Mouse (Mus musculus): ENCODE measurements around the gene Aars. TPM values are rescaled to one million over a fixed set of nuclear protein-coding genes. Genes with fewer than 3 reads are reported as not detected.

Gene Aars
- polyA plus RNA-seq, 1 experiment from 2014 or later = 49.3 TPM

DNA sequence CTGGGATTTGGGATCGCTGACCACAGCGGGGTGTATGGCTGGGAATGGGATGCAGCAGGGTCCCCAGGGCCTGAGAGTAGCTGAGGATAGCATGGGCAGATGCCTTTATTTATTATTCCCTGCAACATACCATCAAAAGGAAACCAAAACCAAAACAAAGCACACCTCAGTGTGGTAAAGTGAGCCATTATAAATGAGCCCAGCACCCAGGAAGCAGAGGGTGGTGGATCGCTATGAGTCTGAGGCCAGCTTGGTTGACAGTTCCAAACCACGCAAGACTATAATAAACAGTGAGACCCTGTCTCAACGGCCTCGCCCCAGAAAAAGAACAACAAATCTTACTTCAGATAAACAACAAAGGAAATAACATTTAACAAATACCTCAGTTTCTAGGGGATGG lies 2.9 kb upstream of the Aars start:
- Histone ChIP-seq H3K9me3 (replicated peaks) (no peaks in the 10 kb centered on the region), H3K27ac (ENCODE audit: poor library complexity, severe bottlenecking) (no peak overlapping the region), H3K4me3 (no peak overlapping the region), H3K27me3 (replicated peaks) (peaks cover 10% of the 10 kb centered on the region), H3K36me3 (no peaks in the 10 kb centered on the region), H3K9ac (no peak overlapping the region), H3K4me2 (no peak overlapping the region), H3K4me1 (replicated peaks) (peaks cover 10% of the 10 kb centered on the region)
- no peak for ATAC-seq (ENCODE audit: insufficient number of reproducible peaks, low FRiP score)
- whole genome bisulfite sequencing = 78% methylated on average over 6 of the region's 6 CpGs

DNA sequence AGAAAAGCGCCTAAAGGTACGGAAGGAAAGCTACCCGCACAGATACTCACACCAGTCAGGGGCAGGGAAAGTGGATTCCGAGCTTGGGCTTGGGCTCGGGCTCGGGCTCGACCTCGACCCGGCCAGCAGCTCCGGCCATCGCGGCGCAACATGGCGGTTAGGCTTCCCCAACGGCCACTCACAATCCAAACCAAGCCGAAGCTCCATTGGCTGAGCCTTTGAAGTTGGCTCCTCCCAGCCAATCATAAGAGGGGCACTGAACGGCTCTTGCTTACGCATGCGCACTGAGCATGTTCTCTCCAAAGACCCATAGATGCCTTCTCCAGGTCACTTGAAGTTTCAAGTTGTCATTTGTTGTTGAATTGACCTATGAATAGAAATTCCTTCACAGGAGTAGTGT lies 1.4 kb upstream of the Aars start, which contains the start of gene Ddx19b:
Ddx19b (minus strand) TSS at position 180 of the 400 bp plus-strand sequence.
- peaks cover 10% of the 10 kb centered on the region for H3K27me3 ChIP-seq (replicated peaks)
- ATAC-seq (ENCODE audit: insufficient number of reproducible peaks, low FRiP score) = no peak
- peaks cover 16% of the 10 kb centered on the region for H3K4me1 ChIP-seq (replicated peaks)
- no peak within 1 kb of the TSS for H3K9ac ChIP-seq
- H3K27ac ChIP-seq (ENCODE audit: poor library complexity, severe bottlenecking) = no peak within 1 kb of the TSS
- peaks cover 7% of the 10 kb centered on the region; the same call in 1 of the 2 replicates for H3K36me3 ChIP-seq
- no peaks in the 10 kb centered on the region for H3K9me3 ChIP-seq (replicated peaks)
- no peak within 1 kb of the TSS for H3K4me2 ChIP-seq
- no peak within 1 kb of the TSS for H3K4me3 ChIP-seq
- 93% methylated on average over 19 of the region's 19 CpGs for WGBS

DNA sequence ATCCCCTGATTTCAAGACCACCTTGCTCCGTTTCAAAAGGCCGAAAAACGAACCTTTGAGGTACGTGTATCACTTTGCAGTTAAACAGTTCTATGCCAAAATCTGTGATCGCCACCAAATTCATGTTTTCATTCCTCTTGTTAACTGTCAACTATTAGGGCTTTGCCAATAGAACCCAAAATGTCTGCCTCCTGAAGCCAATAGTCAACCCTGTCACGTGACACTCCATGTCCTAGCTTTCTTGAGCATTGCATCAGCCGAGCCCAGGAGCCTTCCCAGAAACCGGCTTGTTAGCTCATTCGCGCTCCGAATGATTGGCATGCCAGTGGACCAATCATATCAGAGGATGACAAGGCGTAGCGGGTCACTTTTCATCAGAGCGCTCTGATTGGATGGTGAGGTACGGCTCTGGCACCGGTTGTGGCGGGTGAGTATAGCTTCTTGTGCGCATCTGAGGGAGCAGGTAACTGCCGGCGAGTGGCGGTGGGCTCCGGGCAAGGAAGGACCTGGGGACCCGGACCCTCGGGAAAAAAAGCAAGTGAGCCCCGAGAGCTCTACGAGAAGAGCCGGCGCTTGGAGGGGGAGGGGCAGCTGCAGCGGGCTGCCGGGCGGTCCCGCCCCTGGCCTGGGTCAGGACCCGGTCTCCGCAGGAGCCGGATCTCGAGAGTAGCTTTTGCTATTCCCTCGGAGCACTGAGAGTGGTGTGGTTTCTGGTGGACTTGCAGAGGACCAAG lies 705 bp downstream of the Aars start:
- peak overlapping the region; percentile 75 for H3K9ac ChIP-seq
- H3K9me3 ChIP-seq (replicated peaks) = no peaks in the 10 kb centered on the region
- ATAC-seq (ENCODE audit: insufficient number of reproducible peaks, low FRiP score) = peak; percentile 99
- WGBS = 6% methylated on average over 37 of the region's 37 CpGs
- peaks cover 10% of the 10 kb centered on the region for H3K27me3 ChIP-seq (replicated peaks)
- peak overlapping the region; percentile 76 for H3K4me3 ChIP-seq
- H3K4me1 ChIP-seq (replicated peaks) = peaks cover 13% of the 10 kb centered on the region
- peaks cover 23% of the 10 kb centered on the region for H3K36me3 ChIP-seq
- H3K27ac ChIP-seq (ENCODE audit: poor library complexity, severe bottlenecking) = peak overlapping the region; percentile 67
- peak overlapping the region; percentile 69 for H3K4me2 ChIP-seq

DNA sequence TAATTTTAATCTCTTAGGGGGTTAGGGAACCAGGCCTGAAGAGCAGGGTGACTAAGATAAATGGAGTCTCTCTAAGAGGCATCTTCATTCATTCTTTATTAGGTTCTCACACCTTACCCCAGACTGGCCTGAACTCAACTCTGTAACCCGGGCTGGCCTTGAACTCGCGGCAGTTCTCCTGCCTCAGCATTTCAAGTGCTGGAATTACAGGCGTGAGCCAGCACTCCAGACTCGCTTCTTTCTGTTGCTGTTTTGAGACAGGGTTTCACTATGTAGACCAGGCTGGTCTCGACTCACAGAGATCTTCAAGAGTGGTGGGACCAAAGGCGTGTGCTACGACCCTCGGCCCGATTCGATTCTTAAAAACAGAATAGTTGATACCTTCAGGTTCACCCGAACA lies 1.3 kb downstream of the Aars start:
- H3K4me1 ChIP-seq (replicated peaks) = peaks cover 13% of the 10 kb centered on the region
- no peaks in the 10 kb centered on the region for H3K9me3 ChIP-seq (replicated peaks)
- H3K4me3 ChIP-seq = peak overlapping the region; percentile 76
- 19% methylated on average over 12 of the region's 12 CpGs for WGBS
- peaks cover 29% of the 10 kb centered on the region for H3K36me3 ChIP-seq
- H3K27me3 ChIP-seq (replicated peaks) = peaks cover 10% of the 10 kb centered on the region
- H3K4me2 ChIP-seq = peak overlapping the region; percentile 69
- peak; percentile 20; the same call in 1 of the 2 replicates for ATAC-seq (ENCODE audit: insufficient number of reproducible peaks, low FRiP score)
- peak overlapping the region; percentile 67; the same call in 1 of the 2 replicates for H3K27ac ChIP-seq (ENCODE audit: poor library complexity, severe bottlenecking)
- H3K9ac ChIP-seq = peak overlapping the region; percentile 75

DNA sequence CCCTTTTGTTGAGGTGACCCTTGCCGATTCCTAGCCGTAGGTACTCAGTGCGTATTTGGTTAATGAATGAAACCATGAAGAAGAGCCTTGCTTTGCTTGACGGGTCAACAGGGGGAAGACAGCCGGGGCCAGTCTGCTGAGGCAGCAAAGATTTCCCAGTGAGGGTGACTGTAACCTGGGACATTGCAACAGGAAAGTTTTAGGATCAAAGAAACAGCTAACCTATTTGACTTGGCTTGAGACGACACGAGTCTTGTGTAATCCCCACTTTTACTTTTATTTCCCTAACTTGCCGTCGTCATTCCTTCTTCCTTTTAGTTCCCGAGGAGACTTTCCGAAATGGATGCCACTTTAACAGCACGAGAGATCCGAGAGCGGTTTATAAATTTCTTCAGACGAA lies 3.6 kb downstream of the Aars start:
- peaks cover 13% of the 10 kb centered on the region for H3K4me1 ChIP-seq (replicated peaks)
- H3K9ac ChIP-seq = no peak overlapping the region
- H3K36me3 ChIP-seq = peaks cover 49% of the 10 kb centered on the region
- peaks cover 4% of the 10 kb centered on the region; the same call in 1 of the 2 replicates for H3K27me3 ChIP-seq (replicated peaks)
- no peak for ATAC-seq (ENCODE audit: insufficient number of reproducible peaks, low FRiP score)
- no peak overlapping the region for H3K27ac ChIP-seq (ENCODE audit: poor library complexity, severe bottlenecking)
- H3K4me2 ChIP-seq = no peak overlapping the region
- no peaks in the 10 kb centered on the region for H3K9me3 ChIP-seq (replicated peaks)
- 94% methylated on average over 15 of the region's 15 CpGs for WGBS
- no peak overlapping the region for H3K4me3 ChIP-seq

DNA sequence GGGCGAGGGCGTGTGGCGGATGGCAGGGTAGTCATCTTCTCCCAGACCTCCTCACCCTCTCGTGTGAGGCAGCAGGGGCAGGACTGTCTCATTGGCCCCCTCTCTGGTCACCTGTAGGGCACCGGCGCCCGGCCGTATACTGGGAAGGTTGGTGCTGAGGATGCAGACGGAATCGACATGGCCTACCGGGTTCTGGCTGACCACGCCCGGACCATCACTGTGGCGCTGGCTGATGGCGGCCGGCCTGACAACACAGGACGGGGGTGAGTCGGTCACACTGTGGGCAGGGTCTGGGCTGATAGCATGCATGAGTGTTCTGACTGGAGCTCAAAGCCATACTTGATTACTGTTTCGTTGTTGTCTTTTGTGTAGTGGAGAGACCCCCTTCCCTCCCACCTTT lies 9.6 kb downstream of the Aars start:
- Histone ChIP-seq H3K4me1 (replicated peaks) (no peaks in the 10 kb centered on the region), H3K27ac (ENCODE audit: poor library complexity, severe bottlenecking) (no peak overlapping the region), H3K9ac (no peak overlapping the region), H3K4me2 (no peak overlapping the region), H3K36me3 (peaks cover 94% of the 10 kb centered on the region), H3K9me3 (replicated peaks) (no peaks in the 10 kb centered on the region), H3K4me3 (no peak overlapping the region), H3K27me3 (replicated peaks) (no peaks in the 10 kb centered on the region)
- no peak for ATAC-seq (ENCODE audit: insufficient number of reproducible peaks, low FRiP score)
- WGBS = 97% methylated on average over 19 of the region's 19 CpGs

DNA sequence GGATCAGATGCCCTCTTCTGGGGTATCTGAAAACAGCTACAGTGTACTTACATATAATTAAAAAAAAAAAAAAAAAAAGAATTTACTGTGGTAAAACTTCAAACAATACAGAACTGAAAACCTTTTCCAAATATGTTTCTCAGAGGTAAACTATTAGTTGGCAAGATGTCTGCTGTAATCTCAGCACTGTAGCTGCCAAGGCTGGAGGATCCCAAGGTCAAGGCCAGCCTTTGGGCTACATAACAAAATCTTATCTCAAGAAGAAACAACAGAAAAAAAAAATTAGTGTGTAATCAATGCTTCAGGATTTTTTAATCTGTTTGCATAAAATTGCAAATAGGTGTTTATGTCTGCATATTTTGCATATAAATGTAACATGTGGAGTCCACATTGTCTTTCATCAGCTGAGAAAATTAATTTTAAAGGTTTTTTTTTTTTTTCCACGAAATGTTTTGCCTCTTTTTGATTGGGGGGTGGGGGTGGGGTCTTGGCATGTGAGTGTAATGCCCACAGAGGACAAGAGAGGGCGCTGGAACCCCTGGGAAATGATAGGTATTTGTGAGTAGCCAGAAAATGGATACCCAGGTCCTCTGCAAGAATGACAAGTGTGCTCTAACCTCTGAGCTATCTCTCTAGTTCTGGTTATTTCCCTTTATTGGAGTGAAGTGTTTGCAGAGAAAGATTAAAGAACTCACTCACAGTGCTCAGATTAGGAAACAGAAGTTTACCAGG lies 11.2 kb downstream of the Aars start:
- Histone ChIP-seq H3K4me3 (no peak overlapping the region), H3K27me3 (replicated peaks) (no peaks in the 10 kb centered on the region), H3K9ac (no peak overlapping the region), H3K4me1 (replicated peaks) (no peaks in the 10 kb centered on the region), H3K27ac (ENCODE audit: poor library complexity, severe bottlenecking) (no peak overlapping the region), H3K9me3 (replicated peaks) (no peaks in the 10 kb centered on the region), H3K36me3 (peaks cover 96% of the 10 kb centered on the region), H3K4me2 (no peak overlapping the region)
- no peak for ATAC-seq (ENCODE audit: insufficient number of reproducible peaks, low FRiP score)
- 48% methylated on average over 2 of the region's 2 CpGs for WGBS

DNA sequence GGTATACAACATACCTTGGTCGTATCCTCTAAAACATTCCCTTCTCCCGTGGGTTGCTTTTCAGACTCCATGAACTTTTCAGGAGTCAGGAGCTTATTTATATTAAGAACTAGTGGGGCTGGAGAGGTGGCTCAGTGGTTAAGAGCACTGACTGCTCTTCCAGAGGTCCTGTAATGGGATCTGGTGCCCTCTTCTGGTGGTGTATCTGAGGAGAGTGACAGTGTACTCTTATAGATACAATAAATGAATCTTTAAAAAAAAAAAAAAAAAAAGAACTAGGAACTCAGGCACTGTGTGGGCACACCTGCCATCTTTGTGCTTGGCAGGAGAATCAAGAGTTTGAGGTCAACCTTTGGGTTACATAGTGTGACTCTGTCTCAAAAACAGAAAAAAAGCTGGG lies 15.8 kb downstream of the Aars start:
- Histone ChIP-seq H3K27me3 (replicated peaks) (no peaks in the 10 kb centered on the region), H3K9me3 (replicated peaks) (no peaks in the 10 kb centered on the region), H3K36me3 (peaks cover 97% of the 10 kb centered on the region), H3K27ac (ENCODE audit: poor library complexity, severe bottlenecking) (no peak overlapping the region), H3K9ac (no peak overlapping the region), H3K4me2 (no peak overlapping the region), H3K4me3 (no peak overlapping the region), H3K4me1 (replicated peaks) (no peaks in the 10 kb centered on the region)
- 92% methylated on average over 2 of the region's 2 CpGs for WGBS
- ATAC-seq (ENCODE audit: insufficient number of reproducible peaks, low FRiP score) = no peak

DNA sequence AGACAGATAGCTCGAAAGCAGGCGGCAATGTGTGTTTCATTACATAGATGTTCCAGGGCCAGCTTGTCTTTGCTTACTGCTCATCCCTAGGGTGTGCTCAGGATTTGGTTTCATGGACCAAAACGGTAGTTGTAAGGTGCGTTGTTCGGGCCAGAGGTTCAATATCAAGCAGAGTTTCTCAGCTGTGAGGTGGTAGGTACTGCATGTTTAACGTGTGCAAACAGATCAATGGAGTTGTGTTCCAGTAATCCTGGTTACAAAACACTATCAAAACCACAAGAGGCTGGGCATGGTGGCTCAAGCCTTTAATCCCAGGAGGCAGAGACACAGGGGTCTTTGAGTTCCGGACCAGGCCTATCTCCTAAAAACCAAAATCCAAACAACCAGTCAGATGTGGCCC lies 16.2 kb downstream of the Aars start:
- Histone ChIP-seq H3K36me3 (peaks cover 98% of the 10 kb centered on the region), H3K27ac (ENCODE audit: poor library complexity, severe bottlenecking) (no peak overlapping the region), H3K27me3 (replicated peaks) (no peaks in the 10 kb centered on the region), H3K4me2 (no peak overlapping the region), H3K4me3 (no peak overlapping the region), H3K4me1 (replicated peaks) (no peaks in the 10 kb centered on the region), H3K9ac (no peak overlapping the region), H3K9me3 (replicated peaks) (no peaks in the 10 kb centered on the region)
- no peak for ATAC-seq (ENCODE audit: insufficient number of reproducible peaks, low FRiP score)
- WGBS = 93% methylated on average over 7 of the region's 7 CpGs

DNA sequence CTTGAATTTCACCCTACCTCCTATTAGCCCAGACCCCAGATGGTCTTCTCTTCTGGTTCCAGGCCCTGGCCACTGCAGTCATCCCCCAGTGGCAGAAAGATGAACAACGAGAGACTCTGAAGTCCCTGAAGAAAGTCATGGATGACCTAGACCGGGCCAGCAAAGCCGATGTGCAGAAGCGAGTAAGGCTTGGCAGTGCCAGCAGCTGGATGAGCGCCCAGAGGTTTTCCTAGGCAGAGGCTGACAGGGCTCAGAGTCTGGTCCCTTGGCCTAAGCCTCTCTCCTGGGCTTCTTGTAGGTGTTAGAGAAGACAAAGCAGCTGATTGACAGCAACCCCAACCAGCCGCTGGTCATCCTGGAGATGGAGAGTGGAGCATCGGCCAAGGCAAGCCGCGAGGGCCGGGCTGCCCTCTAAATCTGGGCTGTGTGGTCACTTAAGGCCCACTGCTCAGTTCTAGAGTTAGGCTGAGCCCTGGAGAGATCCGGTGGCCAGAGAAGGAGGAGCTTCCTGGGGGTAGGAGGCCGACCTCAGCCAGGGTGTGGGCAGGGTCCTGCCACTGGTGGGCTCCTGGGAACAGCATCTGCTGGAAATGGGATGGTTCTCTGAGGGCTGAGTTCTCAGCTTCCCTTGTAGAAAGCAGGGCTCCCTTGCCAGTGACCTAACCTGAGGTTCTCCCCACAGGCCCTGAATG lies 21.0 kb downstream of the Aars start:
- no peak overlapping the region for H3K27ac ChIP-seq (ENCODE audit: poor library complexity, severe bottlenecking)
- ATAC-seq (ENCODE audit: insufficient number of reproducible peaks, low FRiP score) = no peak
- WGBS = 93% methylated on average over 12 of the region's 12 CpGs
- no peaks in the 10 kb centered on the region for H3K27me3 ChIP-seq (replicated peaks)
- no peak overlapping the region for H3K9ac ChIP-seq
- H3K4me2 ChIP-seq = no peak overlapping the region
- H3K4me1 ChIP-seq (replicated peaks) = peaks cover 19% of the 10 kb centered on the region
- H3K4me3 ChIP-seq = no peak overlapping the region
- H3K36me3 ChIP-seq = peaks cover 76% of the 10 kb centered on the region
- no peaks in the 10 kb centered on the region for H3K9me3 ChIP-seq (replicated peaks)

DNA sequence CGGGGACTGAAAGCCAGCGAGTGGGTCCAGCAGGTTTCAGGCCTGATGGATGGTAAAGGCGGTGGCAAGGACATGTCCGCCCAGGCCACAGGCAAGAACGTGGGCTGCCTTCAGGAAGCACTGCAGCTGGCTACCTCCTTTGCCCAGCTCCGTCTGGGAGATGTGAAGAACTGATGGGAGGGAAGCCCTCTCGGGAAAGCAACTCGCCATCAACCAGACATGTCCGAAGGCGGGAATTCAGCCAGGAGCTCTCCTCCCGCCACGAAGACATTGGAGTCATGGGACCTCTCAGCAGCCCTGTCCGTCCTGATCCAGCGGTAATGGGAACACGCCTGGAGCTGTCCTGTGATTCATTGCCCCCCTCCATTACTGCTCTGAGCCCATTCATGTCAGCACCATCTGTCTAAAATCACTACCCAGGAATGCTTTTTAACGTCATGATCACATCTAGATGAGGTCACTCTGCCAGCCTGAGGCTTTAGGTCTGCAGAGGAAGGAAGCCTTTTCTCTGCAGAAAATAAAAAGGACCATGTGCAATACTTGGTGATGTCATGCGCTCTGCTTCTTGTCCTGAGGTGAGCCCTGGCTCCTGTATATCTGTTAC lies 22.2 kb downstream of the Aars start:
- Histone ChIP-seq H3K36me3 (peaks cover 64% of the 10 kb centered on the region), H3K9ac (peak overlapping the region; percentile 24; the same call in 1 of the 2 replicates), H3K4me1 (replicated peaks) (peaks cover 22% of the 10 kb centered on the region), H3K4me3 (no peak overlapping the region), H3K9me3 (replicated peaks) (no peaks in the 10 kb centered on the region), H3K27me3 (replicated peaks) (no peaks in the 10 kb centered on the region), H3K27ac (ENCODE audit: poor library complexity, severe bottlenecking) (no peak overlapping the region), H3K4me2 (no peak overlapping the region)
- WGBS = 83% methylated on average over 17 of the region's 17 CpGs
- no peak for ATAC-seq (ENCODE audit: insufficient number of reproducible peaks, low FRiP score)

Measured in heart, embryonic 12.5 days (tissue).